Mouse (Mus musculus): ENCODE measurements at regions not wholly inside any gene's neighbourhood (a gene's known extent, or its start where the extent isn't known, plus 50 kb on each side); places are given as distances from the start of the nearest gene placed in this dataset.

DNA sequence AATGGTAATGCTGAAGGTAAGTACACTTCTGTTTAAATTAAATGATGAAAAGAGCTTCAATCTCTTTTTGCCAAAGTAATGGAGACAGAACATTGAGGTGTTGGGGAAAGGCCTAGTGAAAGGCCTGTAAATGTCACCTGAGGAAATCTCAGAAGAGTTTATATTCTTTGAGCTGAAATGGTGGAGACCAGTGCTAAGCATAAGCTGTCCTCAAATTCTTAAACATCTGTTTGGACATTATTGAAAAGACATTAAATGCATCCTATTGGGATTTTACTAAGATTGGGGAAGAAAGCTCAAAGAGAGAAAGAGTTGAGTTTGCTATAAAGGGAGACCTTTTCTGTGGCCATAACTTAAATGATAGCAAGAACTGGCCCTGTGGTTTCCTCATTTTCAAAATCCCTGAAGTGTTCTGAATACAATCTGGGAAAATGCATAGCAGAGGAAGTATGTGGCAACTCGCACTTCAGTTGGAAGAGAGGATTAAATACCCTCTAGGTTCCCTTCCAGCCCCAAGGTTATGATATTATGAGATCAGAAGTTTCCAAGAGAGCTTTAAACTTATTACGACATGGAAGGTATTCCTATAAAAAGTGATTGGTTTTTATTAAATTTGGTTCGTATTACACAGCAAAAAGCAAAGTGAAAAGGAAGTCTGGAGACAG lies 492.3 kb downstream of the 1190002N15Rik start:
- H3K4me3 ChIP-seq (ENCODE audit: control insufficient read depth, insufficient read depth, low read length) = no peak overlapping the region
- no peaks in the 10 kb centered on the region for H3K4me1 ChIP-seq (replicated peaks; ENCODE audit: control insufficient read depth, insufficient read depth, low read length)
- TF ChIP-seq CTCF (IDR thresholded peaks at IDR 0.05; ENCODE audit: borderline replicate concordance, control insufficient read depth, extremely low read depth, insufficient read depth, low read length, poor library complexity) = no peak
- TF ChIP-seq POLR2A (IDR thresholded peaks at IDR 0.05; ENCODE audit: control insufficient read depth, extremely low read depth, insufficient read depth, low read length, poor library complexity) = no peak
- no peaks in the 10 kb centered on the region for H3K27me3 ChIP-seq (ENCODE audit: control insufficient read depth, insufficient read depth, low read length)
- no peaks in the 10 kb centered on the region for H3K36me3 ChIP-seq (ENCODE audit: control insufficient read depth, insufficient read depth, low read length)
- no peak overlapping the region for H3K27ac ChIP-seq (ENCODE audit: control insufficient read depth, insufficient read depth, low read length)
- 88% methylated on average over 3 of the region's 3 CpGs for WGBS
- no peak for DNase-seq

DNA sequence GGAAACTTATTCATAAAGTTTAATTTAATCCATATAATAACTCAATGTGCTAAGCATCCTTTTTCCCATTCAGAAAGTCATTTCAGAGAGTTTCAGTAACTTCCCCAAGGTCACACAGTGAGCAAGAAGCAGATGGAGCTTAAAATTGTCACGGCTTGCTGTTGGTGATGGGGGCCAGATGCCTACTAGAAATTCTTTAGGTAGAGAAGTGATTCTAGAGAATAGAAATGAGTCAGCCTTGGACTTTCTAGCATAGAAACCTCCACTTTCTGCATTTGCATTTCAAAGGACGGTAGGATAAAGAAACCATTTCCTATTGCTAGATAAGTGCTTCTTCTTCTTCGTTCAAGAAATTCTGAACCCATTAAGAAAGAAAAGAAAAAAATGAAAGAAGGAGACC lies 514.1 kb downstream of the 1190002N15Rik start:
- Histone ChIP-seq H3K4me3 (ENCODE audit: control insufficient read depth, insufficient read depth, low read length) (no peak overlapping the region), H3K27ac (ENCODE audit: control insufficient read depth, insufficient read depth, low read length) (no peak overlapping the region), H3K4me1 (replicated peaks; ENCODE audit: control insufficient read depth, insufficient read depth, low read length) (no peaks in the 10 kb centered on the region), H3K27me3 (ENCODE audit: control insufficient read depth, insufficient read depth, low read length) (no peaks in the 10 kb centered on the region), H3K36me3 (ENCODE audit: control insufficient read depth, insufficient read depth, low read length) (no peaks in the 10 kb centered on the region)
- TF ChIP-seq POLR2A (IDR thresholded peaks at IDR 0.05; ENCODE audit: control insufficient read depth, extremely low read depth, insufficient read depth, low read length, poor library complexity) = no peak
- no peak for TF ChIP-seq CTCF (IDR thresholded peaks at IDR 0.05; ENCODE audit: borderline replicate concordance, control insufficient read depth, extremely low read depth, insufficient read depth, low read length, poor library complexity)
- DNase-seq = no peak
- 86% methylated on average over 3 of the region's 3 CpGs for WGBS

- 0% methylated on average over 1 of the region's 1 CpGs for WGBS
- Histone ChIP-seq H3K36me3 (ENCODE audit: control insufficient read depth, insufficient read depth, low read length) (no peaks in the 10 kb centered on the region), H3K4me3 (ENCODE audit: control insufficient read depth, insufficient read depth, low read length) (no peak overlapping the region), H3K27ac (ENCODE audit: control insufficient read depth, insufficient read depth, low read length) (no peak overlapping the region), H3K4me1 (replicated peaks; ENCODE audit: control insufficient read depth, insufficient read depth, low read length) (no peaks in the 10 kb centered on the region), H3K27me3 (ENCODE audit: control insufficient read depth, insufficient read depth, low read length) (no peaks in the 10 kb centered on the region)
- TF ChIP-seq CTCF (IDR thresholded peaks at IDR 0.05; ENCODE audit: borderline replicate concordance, control insufficient read depth, extremely low read depth, insufficient read depth, low read length, poor library complexity) = no peak
- TF ChIP-seq POLR2A (IDR thresholded peaks at IDR 0.05; ENCODE audit: control insufficient read depth, extremely low read depth, insufficient read depth, low read length, poor library complexity) = no peak
- no peak for DNase-seq
Measured at GRCm38 (mm10) chr9:94021293-94021903, 516.5 kb downstream of the 1190002N15Rik start.

- Histone ChIP-seq H3K36me3 (ENCODE audit: control insufficient read depth, insufficient read depth, low read length) (no peaks in the 10 kb centered on the region), H3K27me3 (ENCODE audit: control insufficient read depth, insufficient read depth, low read length) (no peaks in the 10 kb centered on the region), H3K4me1 (replicated peaks; ENCODE audit: control insufficient read depth, insufficient read depth, low read length) (no peaks in the 10 kb centered on the region), H3K4me3 (ENCODE audit: control insufficient read depth, insufficient read depth, low read length) (no peak overlapping the region), H3K27ac (ENCODE audit: control insufficient read depth, insufficient read depth, low read length) (no peak overlapping the region)
- TF ChIP-seq POLR2A (IDR thresholded peaks at IDR 0.05; ENCODE audit: control insufficient read depth, extremely low read depth, insufficient read depth, low read length, poor library complexity) = no peak
- no peak for DNase-seq
Measured at GRCm38 (mm10) chr9:94016747-94017487, 521.0 kb downstream of the 1190002N15Rik start.

GRCm38 (mm10) chr9:93992216-93992615 lies 545.7 kb downstream of the 1190002N15Rik start:
- H3K27ac ChIP-seq (ENCODE audit: control insufficient read depth, insufficient read depth, low read length) = no peak overlapping the region
- TF ChIP-seq POLR2A (IDR thresholded peaks at IDR 0.05; ENCODE audit: control insufficient read depth, extremely low read depth, insufficient read depth, low read length, poor library complexity) = no peak
- no peak for TF ChIP-seq CTCF (IDR thresholded peaks at IDR 0.05; ENCODE audit: borderline replicate concordance, control insufficient read depth, extremely low read depth, insufficient read depth, low read length, poor library complexity)
- no peak for DNase-seq
- WGBS = 75% methylated on average over 3 of the region's 3 CpGs
- H3K27me3 ChIP-seq (ENCODE audit: control insufficient read depth, insufficient read depth, low read length) = no peaks in the 10 kb centered on the region
- no peaks in the 10 kb centered on the region for H3K4me1 ChIP-seq (replicated peaks; ENCODE audit: control insufficient read depth, insufficient read depth, low read length)
- H3K36me3 ChIP-seq (ENCODE audit: control insufficient read depth, insufficient read depth, low read length) = no peaks in the 10 kb centered on the region
- H3K4me3 ChIP-seq (ENCODE audit: control insufficient read depth, insufficient read depth, low read length) = no peak overlapping the region

GRCm38 (mm10) chr9:93991141-93991540 lies 546.7 kb downstream of the 1190002N15Rik start:
- WGBS = 62% methylated on average over 1 of the region's 1 CpGs
- Histone ChIP-seq H3K4me3 (ENCODE audit: control insufficient read depth, insufficient read depth, low read length) (no peak overlapping the region), H3K27ac (ENCODE audit: control insufficient read depth, insufficient read depth, low read length) (no peak overlapping the region), H3K27me3 (ENCODE audit: control insufficient read depth, insufficient read depth, low read length) (no peaks in the 10 kb centered on the region), H3K4me1 (replicated peaks; ENCODE audit: control insufficient read depth, insufficient read depth, low read length) (no peaks in the 10 kb centered on the region), H3K36me3 (ENCODE audit: control insufficient read depth, insufficient read depth, low read length) (no peaks in the 10 kb centered on the region)
- no peak for DNase-seq
- no peak for TF ChIP-seq CTCF (IDR thresholded peaks at IDR 0.05; ENCODE audit: borderline replicate concordance, control insufficient read depth, extremely low read depth, insufficient read depth, low read length, poor library complexity)
- TF ChIP-seq POLR2A (IDR thresholded peaks at IDR 0.05; ENCODE audit: control insufficient read depth, extremely low read depth, insufficient read depth, low read length, poor library complexity) = no peak

All from thymus, adult 2 months (tissue).